Mouse (Mus musculus) Patski (cell line): ENCODE measurements around the gene Eno1. TPM values are rescaled to one million over a fixed set of nuclear protein-coding genes. Genes with fewer than 3 reads are reported as not detected.

Source experiments
- ATAC-seq: fragments of 100-300 bp; one replicate; pipeline ENCODE4 v1.8.0; 2021
- CTCF ChIA-PET: fragments of 350-600 bp; sonication (Branson Sonifier 250); formaldehyde crosslinking; loops from one replicate; lab custom pipeline; 2022; ENCODE audit warnings: inconsistent platforms; lab: Charles Lee
- POLR2A ChIA-PET: fragments of 350-600 bp; sonication (Branson Sonifier 250); formaldehyde crosslinking; loops from one replicate; lab custom pipeline; 2022; ENCODE audit warnings: antibody characterized with exemption, inconsistent platforms; lab: Charles Lee
- DNase-seq: peaks from one replicate; pipeline ENCODE4 v3.0.0-alpha.2; 2011; ENCODE audit warnings: low read depth, low spot score
- H3K27me3 ChIP-seq: fragments of 371-371 bp; one replicate; pipeline ENCODE4 v1.5.1; 2021
- CTCF ChIP-seq: fragments of 100-300 bp; IDR thresholded peaks from one replicate; pipeline ENCODE4 v1.5.1; 2021
- in situ Hi-C: fragments of 300-500 bp; cut with MboI; formaldehyde crosslinking; loops from 3 replicates; pipeline ENCODE4 v1.11.1; 2018; ENCODE audit warnings: low pct_unique_long_range_greater_than_20kb, mixed read lengths
- polyA plus RNA-seq: library from polyadenylated mRNA; unstranded; gene quantifications from one replicate; pipeline ENCODE4 v1.2.3, GENCODE M21; 2021

The Eno1 gene
- 47.1 TPM for polyA plus RNA-seq

- peak; percentile 91 for ATAC-seq
- no peaks in the 10 kb centered on the region for H3K27me3 ChIP-seq
- DNase-seq = peak; percentile 88
- CTCF ChIA-PET = interaction anchor here (1.2 kb wide), 1 partner anchor 60 kb away, joined by 3 read pairs; no protein-coding TSS in a partner anchor
- no peak for TF ChIP-seq CTCF
- POLR2A ChIA-PET = interaction anchor here (0.6 to 1.2 kb wide), 2 partner anchors 11 to 378 kb away, joined by 3 to 4 read pairs; no protein-coding TSS in a partner anchor
- in situ Hi-C loops = no loop called here
Measured at GRCm38 (mm10) chr4:150236521-150237481, at the start of gene Eno1. Gene Eno1, plus strand, starts transcription at chr4:150236721.

- no peak for TF ChIP-seq CTCF
- no peaks in the 10 kb centered on the region for H3K27me3 ChIP-seq
- in situ Hi-C loops = loop anchor here (5.0 kb wide), 1 partner anchor 34 kb away; no protein-coding TSS in a partner anchor
- ATAC-seq (no peak), DNase-seq (no peak)
- ChIA-PET POLR2A (no interaction called here), CTCF (interaction anchor here (3.2 kb wide), 1 partner anchor 12 kb away, joined by 10 read pairs; no protein-coding TSS in a partner anchor)
Measured at GRCm38 (mm10) chr4:150188236-150188635, 48.3 kb upstream of the Eno1 start.

GRCm38 (mm10) chr4:150192199-150192598 lies 44.3 kb upstream of the Eno1 start:
- H3K27me3 ChIP-seq = no peaks in the 10 kb centered on the region
- ChIA-PET POLR2A (no interaction called here), CTCF (no interaction called here)
- in situ Hi-C loops = no loop called here
- no peak for DNase-seq
- no peak for ATAC-seq
- no peak for TF ChIP-seq CTCF

GRCm38 (mm10) chr4:150193915-150194314 lies 42.6 kb upstream of the Eno1 start:
- no peaks in the 10 kb centered on the region for H3K27me3 ChIP-seq
- TF ChIP-seq CTCF = peak; percentile 60
- in situ Hi-C loops = no loop called here
- ChIA-PET POLR2A (no interaction called here), CTCF (no interaction called here)
- ATAC-seq (no peak), DNase-seq (no peak)

DNA sequence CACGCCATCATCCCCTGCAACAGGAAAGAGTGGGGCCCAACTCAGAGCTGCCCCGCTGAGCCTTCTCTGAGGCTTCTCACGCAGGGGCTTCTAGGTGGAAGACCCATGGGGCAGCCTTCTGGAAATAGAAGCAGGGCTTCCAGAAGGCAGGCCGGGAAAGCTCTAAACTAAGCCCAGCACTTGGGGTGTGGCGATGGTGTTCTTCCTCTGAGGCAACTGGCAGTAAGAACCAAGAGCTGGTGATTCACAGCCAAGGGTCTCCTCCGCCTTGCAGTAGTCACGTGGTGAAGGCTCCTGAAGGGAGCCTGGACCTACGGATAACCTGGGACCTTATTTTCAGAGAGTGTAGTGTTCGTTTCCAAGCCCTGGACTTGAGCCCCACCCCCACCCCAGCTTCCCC lies 38.3 kb upstream of the Eno1 start:
- no peaks in the 10 kb centered on the region for H3K27me3 ChIP-seq
- no peak for DNase-seq
- POLR2A ChIA-PET = no interaction called here
- CTCF ChIA-PET = no interaction called here
- no peak for ATAC-seq
- in situ Hi-C loops = no loop called here
- TF ChIP-seq CTCF = no peak

DNA sequence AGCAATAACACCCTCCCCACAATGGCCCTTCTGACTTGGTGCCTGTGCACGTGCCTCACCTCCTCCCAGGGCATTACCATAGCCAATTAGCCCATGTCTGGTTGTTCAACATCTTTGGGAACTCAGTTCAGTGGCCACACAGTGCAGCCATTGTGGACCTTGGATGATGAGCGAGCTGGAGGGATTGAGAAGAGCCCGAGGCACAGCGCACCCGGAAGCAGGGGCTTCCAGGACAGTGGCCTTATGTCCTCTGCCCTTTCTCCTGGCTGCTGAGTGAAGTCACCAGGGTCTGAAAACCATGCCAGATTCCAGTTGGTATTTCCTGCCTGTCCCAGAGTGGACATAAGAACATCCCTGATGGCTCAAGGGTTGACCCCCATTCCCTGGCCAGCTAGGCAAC lies 35.3 kb upstream of the Eno1 start, which contains the start of gene Car6:
Car6 (minus strand) TSS at position 101 of the 400 bp plus-strand sequence.
- no peak for TF ChIP-seq CTCF
- in situ Hi-C loops = no loop called here
- ATAC-seq (no peak), DNase-seq (no peak)
- H3K27me3 ChIP-seq = no peaks in the 10 kb centered on the region
- ChIA-PET CTCF (no interaction called here), POLR2A (no interaction called here)

DNA sequence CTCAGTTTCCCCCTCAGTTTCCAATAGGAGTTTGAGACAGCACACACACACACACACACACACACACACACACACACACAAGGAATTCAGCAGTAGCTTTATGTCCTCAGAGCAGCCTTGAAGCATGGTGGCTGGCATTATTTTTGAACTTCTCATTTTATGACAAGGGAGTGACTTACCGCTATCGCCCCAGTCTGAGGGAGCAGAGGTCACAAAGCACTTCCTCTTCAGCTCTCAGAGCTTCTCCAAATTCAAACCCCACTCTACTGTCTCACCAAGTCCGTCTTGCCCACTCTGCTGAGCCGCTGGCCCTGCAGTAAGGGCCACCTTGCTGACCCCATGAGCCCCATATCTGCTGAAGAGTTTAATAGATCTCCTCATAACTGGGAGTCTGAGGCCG lies 33.8 kb upstream of the Eno1 start:
- in situ Hi-C loops = no loop called here
- no peak for TF ChIP-seq CTCF
- ATAC-seq (no peak), DNase-seq (no peak)
- H3K27me3 ChIP-seq = no peaks in the 10 kb centered on the region
- ChIA-PET POLR2A (interaction anchor here (0.6 kb wide), 1 partner anchor 421 kb away, joined by 5 read pairs; no protein-coding TSS in a partner anchor), CTCF (interaction anchor here (1.0 kb wide), 1 partner anchor 30 kb away, joined by 3 read pairs; no protein-coding TSS in a partner anchor)

- in situ Hi-C loops = no loop called here
- no peak for TF ChIP-seq CTCF
- ChIA-PET POLR2A (no interaction called here), CTCF (no interaction called here)
- ATAC-seq (no peak), DNase-seq (no peak)
- H3K27me3 ChIP-seq = no peaks in the 10 kb centered on the region
Measured at GRCm38 (mm10) chr4:150204877-150205276, 31.6 kb upstream of the Eno1 start.

- POLR2A ChIA-PET = no interaction called here
- CTCF ChIA-PET = no interaction called here
- DNase-seq (no peak), ATAC-seq (no peak)
- in situ Hi-C loops = no loop called here
- no peak for TF ChIP-seq CTCF
- H3K27me3 ChIP-seq = no peaks in the 10 kb centered on the region
Measured at GRCm38 (mm10) chr4:150209751-150210150, 26.8 kb upstream of the Eno1 start.

- POLR2A ChIA-PET = no interaction called here
- no peaks in the 10 kb centered on the region for H3K27me3 ChIP-seq
- DNase-seq = no peak
- in situ Hi-C loops = no loop called here
- CTCF ChIA-PET = no interaction called here
- ATAC-seq = no peak
- TF ChIP-seq CTCF = no peak
Measured at GRCm38 (mm10) chr4:150210306-150210705, 26.2 kb upstream of the Eno1 start.
